Mouse (Mus musculus): ENCODE measurements at regions not wholly inside any gene's neighbourhood (a gene's known extent, or its start where the extent isn't known, plus 50 kb on each side); places are given as distances from the start of the nearest gene placed in this dataset.

DNA sequence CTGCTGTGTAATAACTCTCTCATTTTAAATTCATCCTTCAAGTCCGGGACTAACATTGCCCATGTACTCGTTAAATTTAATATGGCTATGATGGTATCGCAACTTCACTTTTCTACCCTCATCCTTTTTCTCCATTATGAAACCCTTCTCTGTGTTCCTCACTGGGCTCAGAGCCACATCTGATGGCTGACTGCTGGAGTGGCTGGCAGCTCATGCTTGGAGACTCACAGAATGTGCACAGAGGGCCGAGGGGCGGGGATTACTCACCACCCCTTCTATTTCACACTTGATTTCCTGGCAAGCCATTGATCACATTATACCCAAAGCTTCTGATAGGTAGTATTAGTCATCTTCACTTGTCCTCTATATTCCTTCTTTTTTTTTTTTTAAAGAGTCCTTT is 81.1 kb upstream of the Vwde start:
- no peak for TF ChIP-seq POLR2A (IDR thresholded peaks at IDR 0.05; ENCODE audit: borderline replicate concordance, insufficient read depth, low read length)
- no peak for TF ChIP-seq CTCF (IDR thresholded peaks at IDR 0.05; ENCODE audit: borderline replicate concordance, insufficient read depth, low read depth, low read length)
